Mouse (Mus musculus) embryo, embryonic 11.5 days (tissue): ENCODE results near the gene Car12.

ENCODE experiments used
- DNase-seq: peaks from one replicate; pipeline ENCODE4 v3.0.0-alpha.2; 2012; ENCODE audit warnings: low read depth, low spot score

Car12 gene

DNA sequence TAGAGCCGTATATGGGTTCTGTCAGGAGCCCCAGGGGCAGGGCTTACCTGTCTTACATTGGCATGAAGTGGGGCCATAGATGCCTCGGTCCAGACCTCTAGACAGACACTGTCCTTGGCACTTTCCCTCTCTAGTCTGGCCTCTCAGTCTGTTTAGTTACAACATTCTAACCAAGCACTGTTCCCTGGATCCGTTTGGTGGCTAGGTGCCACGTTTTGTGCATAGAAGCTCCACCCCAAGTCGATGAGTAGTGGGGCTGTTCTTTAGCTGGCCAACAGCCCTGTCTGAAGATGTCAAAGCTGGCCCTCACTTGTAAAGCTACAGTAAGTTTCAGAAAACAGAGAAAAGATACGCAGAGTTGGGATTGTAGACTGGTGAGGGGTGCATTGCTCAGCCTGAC lies 2.9 kb upstream of the Car12 start:
- no peak for DNase-seq

DNA sequence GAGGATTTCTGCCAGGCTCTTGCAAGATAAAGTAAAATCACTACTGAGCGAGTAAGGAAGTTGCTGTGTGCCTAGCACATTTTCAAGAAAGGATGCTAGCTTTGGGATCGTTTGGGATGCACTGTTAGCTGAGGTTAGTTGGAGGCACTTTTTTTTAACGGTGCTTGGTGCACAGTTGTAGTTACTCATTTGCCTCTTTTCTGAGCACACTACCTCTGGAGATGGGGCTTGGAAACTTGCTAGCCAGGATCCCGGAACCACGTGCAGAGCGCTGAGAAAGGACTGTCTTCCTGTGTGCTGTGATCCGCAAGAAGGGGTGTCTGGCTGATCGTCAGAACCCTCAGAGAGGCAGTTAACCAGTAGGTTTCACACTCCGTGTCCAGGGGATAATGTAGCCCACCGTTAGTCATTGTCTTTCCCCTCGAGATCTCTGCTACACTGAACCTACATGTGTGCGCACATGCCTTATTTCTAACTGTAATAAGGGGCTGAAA lies 583 bp downstream of the Car12 start:
- DNase-seq: no peak

DNA sequence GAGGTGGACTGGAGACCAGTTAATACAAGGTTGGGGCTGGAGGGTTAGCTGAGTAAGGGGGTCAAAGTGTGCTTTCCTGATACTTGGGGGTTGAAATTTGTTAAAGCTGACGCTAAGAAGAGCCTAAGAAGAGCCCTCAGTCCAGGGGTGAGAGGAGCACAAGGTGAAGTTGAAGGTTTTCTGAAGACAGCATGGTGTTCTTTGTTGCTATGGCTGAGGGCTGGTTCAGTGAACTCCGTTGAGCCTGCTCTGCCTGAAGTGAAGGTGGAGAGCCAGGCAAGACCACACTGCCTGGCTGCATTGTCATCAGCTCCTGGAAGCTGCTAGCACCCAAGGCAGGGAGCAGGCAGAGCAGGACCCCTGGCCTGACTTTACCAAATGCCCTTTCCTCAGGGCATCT lies 1.9 kb downstream of the Car12 start:
- no peak for DNase-seq

DNA sequence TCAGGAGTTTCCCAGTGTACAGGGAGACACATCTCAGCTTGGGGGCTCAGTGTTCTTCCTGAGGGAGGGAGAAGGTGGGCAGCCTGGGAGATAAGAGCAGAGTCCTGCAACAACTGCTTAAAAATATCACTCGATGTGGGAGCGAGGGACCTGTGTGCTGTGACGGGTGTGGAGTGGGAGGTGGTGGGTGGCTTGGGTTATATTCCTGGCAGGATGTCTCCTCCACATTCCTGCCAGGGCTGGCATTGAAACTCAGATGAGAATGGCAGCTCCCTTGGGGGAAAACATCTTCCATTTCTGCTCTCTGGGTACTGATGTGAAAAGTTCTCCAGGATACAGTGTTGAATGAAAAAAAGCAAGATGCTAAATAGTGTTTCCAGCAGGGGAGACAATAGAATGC lies 3.0 kb downstream of the Car12 start:
- no peak for DNase-seq

DNA sequence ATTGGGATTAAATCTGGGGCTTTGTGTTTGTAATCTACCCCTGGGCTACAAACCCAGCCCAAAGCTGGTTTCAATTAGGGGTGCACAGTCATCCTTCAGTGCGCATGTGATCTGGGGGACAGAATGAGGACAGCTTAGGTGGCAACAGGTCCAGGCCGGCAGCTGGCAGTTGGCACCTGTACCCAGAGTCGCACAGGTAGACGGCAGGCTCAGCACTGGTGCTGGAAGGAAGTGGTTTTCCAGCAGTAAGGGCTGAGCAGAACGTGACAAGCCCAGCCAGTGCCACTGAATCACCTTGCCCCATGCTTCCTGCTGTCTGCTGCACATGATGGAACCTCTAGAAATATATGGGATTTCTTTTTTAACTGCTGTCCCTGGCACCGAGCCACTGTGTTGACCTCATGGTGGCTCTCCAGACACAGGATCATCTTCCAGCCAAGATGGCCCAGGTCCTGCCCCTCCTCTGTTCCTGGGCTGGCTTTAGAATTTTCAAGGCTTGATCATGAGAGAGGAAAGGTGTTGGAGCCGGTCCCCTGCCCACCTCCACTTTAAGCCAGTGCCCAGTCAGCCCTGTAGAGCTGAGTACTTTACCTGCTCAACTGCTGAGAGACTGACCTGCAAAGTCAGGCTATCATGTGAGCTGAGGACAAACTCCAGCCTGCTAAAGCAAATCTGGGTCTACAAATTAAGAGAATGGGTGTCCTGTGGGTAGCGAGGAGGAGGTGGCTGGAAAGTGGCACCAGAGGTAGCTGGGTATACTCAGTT lies 7.4 kb downstream of the Car12 start:
- DNase-seq: no peak

DNA sequence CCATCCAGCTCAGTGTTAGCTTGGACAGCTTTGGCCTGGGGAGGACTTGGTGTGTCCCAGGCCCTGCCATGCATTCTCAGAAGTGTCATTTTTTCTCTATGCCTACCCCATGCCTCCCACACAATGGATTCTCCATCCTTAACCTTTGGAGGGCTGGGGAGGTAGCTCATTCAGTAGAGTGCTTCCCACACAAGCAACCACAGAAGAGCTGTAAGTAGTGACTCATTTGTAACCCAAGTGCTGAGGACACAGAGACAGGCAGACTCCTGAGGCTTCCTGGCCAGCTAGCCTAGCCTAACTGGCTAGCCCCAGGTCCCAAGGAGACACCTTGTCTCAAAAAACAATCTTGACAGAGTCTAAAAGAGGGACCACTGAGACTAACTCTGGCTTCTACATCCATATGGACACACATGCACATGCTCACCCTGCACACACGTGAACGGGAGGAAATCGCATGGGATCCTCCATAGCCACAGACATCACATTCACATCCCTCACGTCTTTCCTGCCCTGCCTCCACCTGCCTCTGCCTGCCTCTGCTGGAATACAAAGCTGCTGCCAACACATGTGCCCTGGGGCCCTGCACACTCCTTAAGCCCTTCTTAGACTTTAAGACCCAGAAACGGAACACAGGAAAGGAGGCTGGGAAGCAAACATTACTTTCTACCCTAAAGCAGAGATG lies 8.8 kb downstream of the Car12 start:
- DNase-seq: no peak

DNA sequence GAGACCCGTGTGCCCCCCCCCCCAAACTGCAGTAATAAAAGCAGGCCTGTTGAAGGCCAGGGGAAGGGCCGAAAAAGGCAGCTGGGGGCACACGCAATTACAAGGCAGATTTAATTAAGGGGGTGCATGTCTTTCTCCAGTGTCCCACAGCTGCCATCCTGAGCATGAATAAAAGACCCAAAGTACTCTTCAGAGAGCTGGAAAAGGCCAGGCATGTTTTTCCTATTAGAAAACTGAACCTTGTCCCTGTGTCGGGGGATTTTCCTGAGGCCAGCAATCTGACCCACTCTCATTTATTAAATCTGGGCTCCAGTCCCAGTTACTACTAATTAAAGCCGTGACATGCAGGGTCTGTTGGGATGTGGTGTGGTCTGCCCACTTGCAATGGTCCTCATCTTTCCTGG lies 9.4 kb downstream of the Car12 start:
- DNase-seq: no peak

DNA sequence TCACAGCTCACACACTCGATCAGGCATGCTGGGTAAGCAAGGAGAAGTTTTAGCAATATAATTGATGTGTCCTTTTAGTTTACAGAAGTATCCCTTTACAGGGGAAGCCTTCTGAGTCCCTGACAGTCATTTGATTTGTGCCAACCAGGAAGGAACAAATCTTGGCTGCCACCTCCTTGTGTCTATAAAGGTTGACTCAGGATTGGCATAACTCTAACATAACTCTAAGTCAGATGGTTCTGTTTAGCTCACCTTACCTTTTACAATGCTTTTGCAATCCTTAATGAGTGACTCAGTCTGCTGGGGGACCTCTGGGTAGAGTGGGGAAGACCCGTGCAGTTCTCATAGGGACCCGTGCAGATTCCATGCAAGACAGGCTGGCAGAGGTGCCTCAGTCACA lies 12.1 kb downstream of the Car12 start:
- no peak for DNase-seq

DNA sequence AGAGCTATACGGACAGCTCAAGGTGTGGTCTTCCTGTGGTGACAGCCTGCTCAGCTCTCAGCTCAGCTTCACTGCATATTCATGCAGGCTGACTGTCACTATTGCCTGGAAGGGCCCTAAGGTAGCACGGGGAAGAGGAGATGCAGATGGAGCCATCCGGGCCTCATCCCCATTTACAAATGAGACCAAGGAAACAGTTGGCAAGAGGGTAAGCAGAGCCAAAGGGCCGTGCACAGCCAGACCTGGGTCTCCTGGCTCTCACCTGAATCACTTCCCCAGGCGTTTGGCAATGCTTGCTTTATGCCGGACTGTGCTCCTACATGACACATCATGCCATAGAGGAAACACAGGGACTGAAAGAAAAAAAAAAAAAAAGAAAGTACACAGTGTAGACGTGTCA lies 13.8 kb downstream of the Car12 start:
- no peak for DNase-seq

DNA sequence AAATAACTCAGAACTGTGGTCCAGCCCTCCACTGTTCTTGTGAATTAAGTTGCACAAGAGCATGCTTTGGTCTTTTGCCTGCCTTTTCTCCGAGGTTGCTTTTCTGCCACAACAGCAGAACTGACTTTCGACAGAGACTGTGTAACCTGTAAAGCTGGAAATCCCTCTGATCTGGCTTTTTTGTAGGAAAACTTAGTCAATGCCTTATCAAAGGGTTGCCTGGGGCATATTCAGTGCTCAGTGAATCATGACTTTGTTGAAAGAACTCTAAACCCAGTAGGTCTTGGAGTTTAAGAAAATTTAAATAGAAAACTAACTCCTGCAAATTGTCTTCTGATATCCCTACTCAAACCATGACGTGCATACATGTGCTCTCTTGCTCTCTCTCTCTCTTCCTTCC lies 17.1 kb downstream of the Car12 start:
- no peak for DNase-seq

DNA sequence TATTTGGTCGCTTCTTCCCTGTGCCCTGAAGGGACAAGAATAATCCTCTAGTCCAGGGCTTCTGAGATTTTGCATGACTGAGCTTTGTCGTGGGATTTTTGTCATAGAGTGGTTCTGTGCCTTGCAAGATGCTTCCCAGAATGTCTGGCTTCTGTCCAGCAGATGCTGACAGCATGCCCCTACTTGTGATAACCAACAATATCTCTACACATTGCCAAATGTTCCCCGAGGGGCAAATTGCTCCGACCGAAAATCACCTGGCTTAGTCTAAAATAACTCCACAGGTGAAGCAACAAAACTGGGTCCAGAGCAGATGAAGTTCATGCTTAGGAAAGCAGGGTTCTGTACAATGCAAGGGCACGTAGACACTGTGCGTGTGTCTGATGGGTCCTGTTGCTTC lies 17.8 kb downstream of the Car12 start:
- no peak for DNase-seq

DNA sequence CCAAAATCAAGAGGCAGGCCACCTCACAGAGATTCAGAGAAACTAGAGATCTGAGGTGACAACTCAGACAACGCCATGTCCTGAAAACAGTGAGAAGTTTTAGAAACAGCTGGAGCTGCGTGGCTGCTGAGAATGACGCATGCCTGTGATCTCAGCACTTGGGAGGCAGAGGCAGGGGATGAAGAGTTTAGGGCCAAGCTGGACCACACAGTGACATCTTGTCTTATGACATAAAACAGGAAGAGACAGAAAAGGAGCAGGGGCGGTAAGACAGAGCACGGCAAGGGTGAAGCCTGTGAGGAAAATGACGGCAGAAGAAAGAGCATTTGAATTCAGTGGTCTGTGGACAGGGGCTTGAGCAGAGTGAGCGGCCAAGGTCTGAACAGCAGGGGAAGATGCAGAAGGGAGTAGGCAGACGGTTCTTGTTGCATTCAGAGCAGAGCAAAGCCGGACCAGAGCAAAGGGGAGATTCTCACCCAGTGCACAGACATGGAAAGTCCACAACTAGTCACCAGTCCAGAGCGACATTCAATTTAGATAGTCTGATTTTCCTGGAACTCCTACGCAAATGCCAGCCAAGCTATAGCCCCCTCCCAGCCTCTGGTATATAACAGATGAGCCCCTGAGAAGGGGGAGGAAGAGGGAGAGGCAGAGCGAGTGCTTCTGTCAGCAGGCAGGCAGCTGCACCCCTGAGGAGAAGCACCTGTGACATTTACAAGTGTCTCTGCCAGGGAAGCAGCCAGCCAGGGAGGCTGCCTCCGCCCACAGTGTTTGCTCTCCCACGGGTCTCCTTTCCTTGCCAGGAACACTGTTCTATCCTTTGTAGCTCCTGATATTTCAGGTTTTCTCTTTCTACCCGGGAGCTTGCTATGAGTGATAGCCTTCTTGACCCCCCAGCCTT lies 19.6 kb downstream of the Car12 start:
- no peak for DNase-seq

DNA sequence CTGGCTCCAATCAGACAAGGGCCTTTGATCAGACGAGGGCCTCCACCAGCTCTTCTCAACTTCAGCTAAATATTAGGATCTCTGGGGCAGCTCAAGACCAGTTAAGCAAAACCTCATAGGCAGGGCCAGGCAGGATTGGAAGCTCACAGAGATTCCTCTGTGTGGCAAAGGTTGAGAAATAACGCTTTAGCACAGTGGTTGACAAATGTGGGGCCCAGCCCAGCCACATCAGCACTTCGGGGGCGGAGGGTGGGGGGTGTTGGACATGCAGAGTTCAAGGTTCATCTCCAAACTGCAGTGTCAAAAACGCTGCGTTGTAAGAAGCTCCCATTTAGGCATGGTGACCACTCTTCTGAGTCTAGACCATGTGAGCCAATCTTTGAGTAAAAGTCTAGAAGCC lies 21.1 kb downstream of the Car12 start:
- no peak for DNase-seq

DNA sequence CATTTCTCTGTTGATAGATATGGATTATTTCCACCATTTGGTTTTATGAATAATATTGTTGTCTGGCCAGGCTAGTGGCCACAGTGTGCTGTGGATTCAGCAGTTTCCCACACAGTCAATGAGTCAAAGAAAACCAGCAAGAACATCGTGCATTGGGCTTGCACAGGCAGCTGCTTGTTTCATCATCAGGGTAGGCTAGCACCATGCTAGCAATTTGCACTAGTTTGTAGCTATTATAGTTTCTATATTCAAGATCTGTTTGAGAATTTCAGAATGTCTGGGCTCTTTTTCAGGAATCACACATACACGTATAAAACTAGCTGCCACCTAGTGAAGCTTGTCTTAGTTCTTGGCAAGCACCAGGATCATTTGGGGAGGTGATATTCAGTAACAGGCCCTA lies 21.6 kb downstream of the Car12 start:
- DNase-seq: no peak

DNA sequence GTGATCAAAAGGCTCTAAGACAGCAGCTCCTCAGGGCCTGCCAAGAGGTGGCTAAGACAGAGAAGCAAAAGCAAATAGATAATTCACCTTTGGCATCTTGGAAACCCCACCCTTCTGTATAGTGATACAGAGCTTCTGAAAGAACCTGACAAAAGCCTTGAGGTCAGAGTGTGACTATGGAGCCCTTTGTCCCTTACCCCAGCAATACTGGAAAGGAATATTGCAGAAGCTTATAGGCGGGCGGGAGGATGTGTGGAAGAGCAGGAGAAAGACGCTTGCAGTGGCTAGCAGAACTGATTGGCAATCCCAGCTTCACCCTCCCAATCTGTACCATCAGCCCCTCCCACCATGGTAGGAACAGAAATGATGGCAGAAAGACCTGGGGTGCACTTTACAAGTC lies 22.5 kb downstream of the Car12 start:
- no peak for DNase-seq

DNA sequence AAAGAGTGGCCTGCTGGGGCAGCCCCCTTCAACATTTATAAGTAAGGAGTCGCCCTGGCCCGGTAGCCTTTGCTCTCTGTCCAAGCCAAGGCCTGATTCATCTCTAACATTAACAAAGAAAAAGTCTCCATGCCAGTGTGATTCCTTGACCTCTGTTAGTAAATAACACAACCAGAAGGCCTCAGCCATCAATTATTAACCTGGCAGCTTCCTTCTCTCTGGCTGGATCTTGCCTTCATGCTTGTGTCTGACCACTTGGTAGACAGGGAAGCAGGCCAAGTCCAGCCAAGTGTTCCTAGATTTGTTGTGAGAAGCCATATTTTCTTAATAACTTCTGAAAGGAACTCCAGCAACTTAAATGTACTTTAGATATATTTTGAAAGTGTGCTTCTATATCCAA lies 23.1 kb downstream of the Car12 start:
- no peak for DNase-seq

DNA sequence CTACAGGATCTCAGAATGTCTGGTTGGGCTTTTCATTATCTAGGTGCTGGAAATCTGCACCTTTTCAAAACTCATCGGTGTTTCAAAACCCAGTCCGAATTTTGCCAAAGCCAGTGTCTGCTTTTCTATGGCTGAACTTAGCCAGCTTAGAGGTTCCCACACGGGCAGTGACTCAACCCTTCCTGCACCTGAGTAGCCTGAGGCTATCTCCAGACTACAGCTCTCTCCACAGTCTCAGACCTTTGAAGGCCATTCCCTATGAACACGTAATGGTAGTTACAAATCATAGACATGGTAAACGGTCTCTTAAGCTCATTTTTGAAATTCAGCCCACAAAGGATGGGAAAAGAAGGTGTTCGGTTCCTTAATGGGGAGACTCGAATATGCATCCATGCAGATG lies 26.0 kb downstream of the Car12 start:
- no peak for DNase-seq

DNA sequence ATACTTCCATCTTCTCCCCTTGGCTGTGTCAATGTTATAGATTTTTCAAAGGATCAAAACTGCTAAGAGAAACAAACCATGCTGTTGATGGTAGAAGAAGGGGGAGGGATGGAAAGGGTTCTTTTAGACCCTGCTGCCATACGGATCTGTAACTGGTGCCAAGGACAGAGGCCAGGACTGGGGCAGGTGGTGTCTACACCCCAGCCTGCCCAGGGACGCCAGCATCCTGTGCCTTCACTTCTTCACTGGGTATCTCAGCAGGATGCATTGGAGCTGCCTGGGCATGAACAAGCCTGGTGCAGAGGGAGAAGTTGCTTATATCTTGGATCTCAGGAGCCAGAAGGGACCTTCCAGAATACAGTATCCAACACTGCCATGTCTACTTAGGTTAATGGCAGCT lies 31.0 kb downstream of the Car12 start:
- no peak for DNase-seq

DNA sequence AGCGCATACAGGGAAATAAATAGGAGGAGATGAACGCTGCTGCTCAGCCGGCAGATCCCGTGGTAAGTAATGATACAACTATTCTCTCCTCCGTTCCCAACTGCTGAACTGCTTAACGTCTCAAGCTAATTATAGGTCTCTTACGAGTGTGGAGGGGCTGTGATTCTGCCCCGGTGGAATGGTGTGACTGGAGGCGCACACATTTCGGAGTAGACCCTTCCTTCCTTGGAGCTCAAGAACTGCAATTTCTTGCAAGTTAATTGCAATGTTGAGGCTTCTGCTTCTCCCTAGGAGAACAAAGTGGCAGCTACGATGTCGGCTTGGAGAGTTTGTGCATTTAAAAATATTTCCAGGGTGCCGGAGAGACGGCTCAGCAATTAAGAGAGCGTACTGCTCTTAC lies 34.9 kb downstream of the Car12 start:
- DNase-seq: no peak

DNA sequence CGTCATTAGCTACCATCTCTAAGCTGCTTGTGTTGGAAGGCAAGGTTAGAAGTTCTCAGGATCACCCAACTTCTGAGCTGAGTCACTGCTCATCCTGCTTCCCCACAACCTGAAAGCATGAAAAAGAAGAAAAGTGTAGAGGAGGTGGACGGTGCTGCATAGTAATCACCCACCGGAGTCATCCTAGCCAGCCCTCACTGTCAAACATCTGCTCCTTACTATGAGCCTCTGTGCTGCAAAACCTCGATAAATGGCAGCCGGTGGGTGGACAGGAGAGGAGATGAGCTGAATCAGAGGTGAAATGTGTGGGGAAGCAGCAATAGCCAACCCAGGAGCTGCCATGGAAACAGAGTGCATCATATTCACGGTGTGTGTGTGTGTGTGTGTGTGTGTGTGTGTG lies 39.4 kb downstream of the Car12 start:
- DNase-seq: no peak

DNA sequence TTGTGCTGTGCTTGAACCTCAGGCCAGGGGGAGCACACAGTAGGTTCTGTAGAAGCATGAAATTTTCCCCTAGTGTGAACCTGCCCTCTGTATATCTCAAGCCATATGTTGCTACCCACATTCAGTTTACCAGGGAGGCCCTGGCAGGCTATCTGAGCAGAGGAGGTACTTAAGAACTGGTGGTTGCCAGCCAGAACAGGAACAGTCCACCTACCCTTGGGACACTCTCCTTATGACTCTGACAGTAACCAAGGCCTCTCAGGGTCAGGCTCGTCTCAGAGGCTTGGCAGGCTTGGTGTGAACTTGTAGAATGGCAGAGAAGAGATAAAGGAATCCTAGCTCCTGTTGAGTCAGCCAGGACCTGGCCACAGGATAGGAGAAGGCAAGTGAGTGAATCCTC lies 47.5 kb downstream of the Car12 start:
- DNase-seq: no peak

DNA sequence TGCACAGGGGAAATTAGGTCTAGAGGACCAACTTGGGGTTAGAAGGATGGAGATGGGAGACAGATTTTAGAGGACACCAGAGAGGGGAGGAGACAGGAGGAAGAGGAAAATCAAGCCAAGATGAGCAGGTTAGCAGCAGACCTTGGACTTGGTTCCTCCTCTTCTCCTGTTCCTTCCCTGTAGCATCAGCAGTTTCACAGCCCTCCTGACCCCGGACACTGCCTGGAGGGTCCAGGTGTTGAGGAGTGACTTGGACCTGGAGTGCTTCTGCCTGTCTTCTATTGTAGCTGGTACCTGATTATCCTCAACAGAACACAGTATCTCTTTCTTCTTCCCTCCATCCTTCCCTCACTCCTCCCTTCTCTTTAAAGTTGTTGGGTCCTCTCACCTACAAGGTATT lies 55.2 kb downstream of the Car12 start:
- no peak for DNase-seq
